Mouse (Mus musculus) embryonic facial prominence, embryonic 11.5 days (tissue): Measurements from ENCODE around the gene Zmynd19. TPM values are rescaled to one million over a fixed set of nuclear protein-coding genes. Genes with fewer than 3 reads are reported as not detected.
"Not testable (repeated sequence)": the region's sequence is repeated elsewhere in the genome, so short reads cannot be mapped to it uniquely, and the experiment has no call there.

Experiments used
- ATAC-seq: fragments of 200-750 bp; cut with Nextera tagmentation; replicated peaks from 2 replicates; pipeline ENCODE4 v1.8.0; 2017; ENCODE audit warnings: low read depth; ENCODE audit not compliant: insufficient number of reproducible peaks, low FRiP score, low TSS enrichment
- DNase-seq: peaks from one replicate; pipeline ENCODE4 v3.0.0-alpha.2; 2015; ENCODE audit warnings: low spot score
- H3K27ac ChIP-seq: fragments of 300-500 bp; sonication (generic); replicated peaks from 2 replicates; pipeline ENCODE4 v1.5.1; 2014; ENCODE audit warnings: mild to moderate bottlenecking, low read depth, low read length, control low read depth
- H3K27me3 ChIP-seq: fragments of 300-500 bp; sonication (generic); 2 replicates; pipeline ENCODE4 v1.6.1; 2014; ENCODE audit warnings: mild to moderate bottlenecking, low read length, moderate library complexity, mixed read lengths; ENCODE audit not compliant: control insufficient read depth, insufficient read depth
- H3K36me3 ChIP-seq: fragments of 300-500 bp; sonication (generic); replicated peaks from 2 replicates; pipeline ENCODE4 v1.6.1; 2014; ENCODE audit warnings: low read depth, mild to moderate bottlenecking, low read length, moderate library complexity, mixed read lengths; ENCODE audit not compliant: control insufficient read depth, insufficient read depth
- H3K4me1 ChIP-seq: fragments of 300-500 bp; sonication (generic); 2 replicates; pipeline ENCODE4 v1.6.1; 2014; ENCODE audit warnings: low read length, mixed read lengths; ENCODE audit not compliant: control insufficient read depth, insufficient read depth
- H3K4me2 ChIP-seq: fragments of 300-500 bp; sonication (generic); 2 replicates; pipeline ENCODE4 v1.6.1; 2014; ENCODE audit warnings: low read depth, mild to moderate bottlenecking, control low read depth, low read length, moderate library complexity
- H3K4me3 ChIP-seq: fragments of 300-500 bp; sonication (generic); 2 replicates; pipeline ENCODE4 v1.5.1; 2014; ENCODE audit warnings: low read depth, low read length, control low read depth
- H3K9ac ChIP-seq: fragments of 300-500 bp; sonication (generic); replicated peaks from 2 replicates; pipeline ENCODE4 v1.6.1; 2014; ENCODE audit warnings: mild to moderate bottlenecking, control low read depth, low read length
- H3K9me3 ChIP-seq: fragments of 300-500 bp; sonication (generic); replicated peaks from 2 replicates; pipeline ENCODE4 v1.6.1; 2016; ENCODE audit warnings: mild to moderate bottlenecking, low read length, inconsistent platforms, mixed read lengths; ENCODE audit not compliant: control insufficient read depth
- WGBS: fragments of 180-500 bp; shearing (Covaris S2); extraction: QIAGEN DNeasy Blood & Tissue Kit; methylation state at CpG from one replicate; pipeline ENCODE4 v1.1.7; 2014; 5-methylcytosine and 5-hydroxymethylcytosine counted together
- polyA plus RNA-seq: library from polyadenylated mRNA; unstranded; fragments of >200 nt; fragmentation: Nextera tagmentation; extraction: Ambion mirVana; gene quantifications from 2 replicates; pipeline ENCODE4 v1.2.1, GENCODE M21; 2014

The Zmynd19 gene
- polyA plus RNA-seq, 1 experiment from 2014 or later, result 27.6 TPM

GRCm38 (mm10) chr2:24927810-24928479, 21.6 kb upstream of the Zmynd19 start:
- Histone ChIP-seq H3K4me1 (no peaks in the 10 kb centered on the region), H3K9ac (no peak overlapping the region), H3K27ac (no peak overlapping the region), H3K4me2 (no peak overlapping the region), H3K9me3 (no peaks in the 10 kb centered on the region), H3K4me3 (no peak overlapping the region), H3K36me3 (no peaks in the 10 kb centered on the region), H3K27me3 (no peaks in the 10 kb centered on the region)
- DNase-seq, result peak; percentile 43
- WGBS, result 64% methylated on average over 4 of the region's 4 CpGs
- ATAC-seq, result 0 out of 2 replicates have a peak, but pooled peaks have one; percentile 26

GRCm38 (mm10) chr2:24929119-24929518, 20.5 kb upstream of the Zmynd19 start:
- no peak for DNase-seq

GRCm38 (mm10) chr2:24929593-24929992, 20.0 kb upstream of the Zmynd19 start:
- no peak for ATAC-seq
- Histone ChIP-seq H3K9ac (no peak overlapping the region), H3K4me3 (no peak overlapping the region), H3K36me3 (no peaks in the 10 kb centered on the region), H3K27ac (no peak overlapping the region), H3K9me3 (no peaks in the 10 kb centered on the region), H3K4me1 (no peaks in the 10 kb centered on the region), H3K27me3 (no peaks in the 10 kb centered on the region), H3K4me2 (no peak overlapping the region)
- no peak for DNase-seq
- WGBS, result 87% methylated on average over 5 of the region's 5 CpGs

More at GRCm38 (mm10) chr2:24929119-24929518, 20.5 kb upstream of the Zmynd19 start:
- Histone ChIP-seq H3K4me2 (no peak overlapping the region), H3K9me3 (no peaks in the 10 kb centered on the region), H3K27me3 (no peaks in the 10 kb centered on the region), H3K27ac (no peak overlapping the region), H3K36me3 (no peaks in the 10 kb centered on the region), H3K9ac (no peak overlapping the region), H3K4me1 (no peaks in the 10 kb centered on the region), H3K4me3 (no peak overlapping the region)
- 62% methylated on average over 2 of the region's 2 CpGs for WGBS
- no peak for ATAC-seq

GRCm38 (mm10) chr2:24934441-24934963, 15.1 kb upstream of the Zmynd19 start:
- Histone ChIP-seq H3K27ac (0 out of 2 replicates have a peak overlapping the region, but pooled peaks have one; percentile 13), H3K36me3 (no peaks in the 10 kb centered on the region), H3K4me2 (peak overlapping the region; percentile 95), H3K9me3 (no peaks in the 10 kb centered on the region), H3K4me1 (no peaks in the 10 kb centered on the region), H3K27me3 (no peaks in the 10 kb centered on the region), H3K9ac (peak overlapping the region; percentile 66), H3K4me3 (peak overlapping the region; percentile 58)
- DNase-seq, result peak; percentile 11
- 4% methylated on average over 19 of the region's 19 CpGs for WGBS
- ATAC-seq, result peak; percentile 54

GRCm38 (mm10) chr2:24935057-24935796, 14.4 kb upstream of the Zmynd19 start, which contains the start of gene Arrdc1:
Arrdc1 (minus strand) TSS chr2:24935252.
- Histone ChIP-seq H3K4me1 (no peaks in the 10 kb centered on the region), H3K27ac (0 out of 2 replicates have a peak within 1 kb of the TSS, but pooled peaks have one; percentile 13), H3K4me2 (peak within 1 kb of the TSS; percentile 95), H3K4me3 (peak within 1 kb of the TSS; percentile 58), H3K9me3 (no peaks in the 10 kb centered on the region), H3K9ac (peak within 1 kb of the TSS; percentile 66), H3K27me3 (no peaks in the 10 kb centered on the region), H3K36me3 (no peaks in the 10 kb centered on the region)
- ATAC-seq (peak; percentile 95), DNase-seq (peak; percentile 95)
- WGBS, result under 1% methylated on average over 38 of the region's 49 CpGs

- Histone ChIP-seq H3K4me3 (no peak overlapping the region), H3K9me3 (no peaks in the 10 kb centered on the region), H3K36me3 (no peaks in the 10 kb centered on the region), H3K27me3 (no peaks in the 10 kb centered on the region), H3K9ac (no peak overlapping the region), H3K27ac (no peak overlapping the region), H3K4me2 (no peak overlapping the region), H3K4me1 (no peaks in the 10 kb centered on the region)
- ATAC-seq (no peak), DNase-seq (no peak)
- 73% methylated on average over 4 of the region's 4 CpGs for WGBS
These were observed 7.5 kb upstream of the Zmynd19 start for GRCm38 (mm10) chr2:24942092-24942491.

- 65% methylated on average over 2 of the region's 2 CpGs for WGBS
- H3K36me3 ChIP-seq, DNase-seq, ATAC-seq, H3K27ac ChIP-seq, H3K9me3 ChIP-seq, H3K4me3 ChIP-seq, H3K9ac ChIP-seq, H3K27me3 ChIP-seq, H3K4me1 ChIP-seq, H3K4me2 ChIP-seq: not testable (repeated sequence)
These were observed 5.3 kb upstream of the Zmynd19 start for GRCm38 (mm10) chr2:24944304-24944703.

GRCm38 (mm10) chr2:24950189-24950535, 570 bp downstream of the Zmynd19 start:
- no peaks in the 10 kb centered on the region for H3K9me3 ChIP-seq
- peak overlapping the region; percentile 91 for H3K4me3 ChIP-seq
- ATAC-seq (no peak), DNase-seq (peak; percentile 28)
- no peaks in the 10 kb centered on the region; the same call in none of the 2 replicates for H3K36me3 ChIP-seq
- no peak overlapping the region; the same call in 1 of the 2 replicates for H3K27ac ChIP-seq
- peaks cover 2% of the 10 kb centered on the region; the same call in 1 of the 2 replicates for H3K4me1 ChIP-seq
- H3K4me2 ChIP-seq, result peak overlapping the region; percentile 88
- 0% methylated on average over 31 of the region's 31 CpGs for WGBS
- no peaks in the 10 kb centered on the region for H3K27me3 ChIP-seq
- H3K9ac ChIP-seq, result peak overlapping the region; percentile 81
